Mouse (Mus musculus) testis, adult 2 months (tissue): ENCODE measurements around the gene Nacc1.

Experiments used
- CTCF ChIP-seq: fragments of 200-500 bp; IDR thresholded peaks from 2 replicates; pipeline ENCODE4 v1.5.1; 2012; ENCODE audit warnings: low read depth, mild to moderate bottlenecking, inconsistent platforms, low read length, moderate library complexity; ENCODE audit not compliant: control insufficient read depth, insufficient read depth, insufficient replicate concordance
- POLR2A ChIP-seq: fragments of 200-500 bp; IDR thresholded peaks from 2 replicates; pipeline ENCODE4 v1.6.1; 2012; ENCODE audit warnings: low read depth, mild to moderate bottlenecking, inconsistent platforms, low read length, moderate library complexity; ENCODE audit not compliant: control insufficient read depth

- TF ChIP-seq POLR2A, result no peak
- TF ChIP-seq CTCF, result peak; percentile 87; the same call in 1 of the 2 replicates
These were observed 21.3 kb upstream of the Nacc1 start for GRCm38 (mm10) chr8:84708774-84709475.
